Mouse (Mus musculus) CH12F3 (cell line): ENCODE results near the gene Rnls.

Source experiments
- in situ Hi-C: fragments of 300-500 bp; cut with MboI; formaldehyde crosslinking; loops from 2 replicates; pipeline ENCODE4 v1.14.3; 2020; ENCODE audit warnings: low sequenced_read_pairs

Rnls gene

DNA sequence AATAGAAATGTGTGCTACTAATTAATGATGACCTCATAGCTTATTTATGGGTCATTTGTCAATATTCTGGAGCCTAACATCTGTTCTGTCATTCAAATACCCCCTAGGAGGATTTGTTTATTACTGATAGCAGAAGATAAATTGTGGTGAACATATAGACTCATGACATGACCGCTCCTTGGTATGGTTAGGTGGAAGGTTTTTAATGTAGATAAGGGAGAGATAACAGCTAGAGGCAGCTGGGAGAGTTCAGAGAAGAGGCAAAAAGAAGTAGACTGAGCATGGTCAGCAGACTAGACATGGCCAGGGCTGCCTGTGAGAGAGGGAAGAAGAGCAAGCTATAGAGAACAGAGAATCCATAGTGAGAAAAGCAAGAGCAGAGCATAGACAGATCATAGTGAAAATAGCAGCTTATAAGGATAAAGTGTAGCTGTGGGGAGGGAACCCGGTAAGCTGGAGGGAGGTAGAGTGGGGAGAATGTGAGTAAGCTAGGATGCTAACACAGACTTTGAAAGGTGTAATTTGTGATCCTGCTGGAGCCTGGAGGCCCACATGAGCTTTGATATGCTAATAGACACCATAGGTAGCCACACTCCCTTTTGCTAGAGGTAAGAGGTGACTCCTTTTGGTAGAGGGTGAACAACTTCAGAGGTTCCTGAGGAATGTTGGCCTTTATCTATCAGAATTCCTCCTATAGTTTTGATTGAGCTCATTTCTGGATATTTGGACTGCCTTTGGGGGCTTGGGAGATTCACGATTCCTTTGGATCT, 127.7 kb downstream of the Rnls start:
- in situ Hi-C loops, result no loop called here

DNA sequence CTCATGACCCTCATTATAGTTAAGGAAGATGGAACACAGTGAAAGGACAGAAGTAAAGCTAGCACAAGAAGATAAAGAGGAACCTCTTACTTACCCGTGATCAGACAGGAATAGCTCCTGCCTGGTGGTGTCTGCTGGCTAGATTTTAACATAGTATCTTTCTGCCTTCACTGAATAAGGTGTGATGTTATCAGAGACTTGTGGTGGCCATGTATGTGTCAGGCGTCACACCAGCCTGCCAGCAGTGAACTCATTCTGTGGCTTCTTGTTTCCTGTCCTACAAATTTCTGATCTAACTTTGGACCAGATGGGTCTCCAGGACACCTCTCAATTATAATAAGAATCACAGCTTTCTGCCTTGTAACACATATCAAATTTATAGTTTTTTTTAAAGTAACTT, 129.7 kb downstream of the Rnls start:
- in situ Hi-C loops, result no loop called here

DNA sequence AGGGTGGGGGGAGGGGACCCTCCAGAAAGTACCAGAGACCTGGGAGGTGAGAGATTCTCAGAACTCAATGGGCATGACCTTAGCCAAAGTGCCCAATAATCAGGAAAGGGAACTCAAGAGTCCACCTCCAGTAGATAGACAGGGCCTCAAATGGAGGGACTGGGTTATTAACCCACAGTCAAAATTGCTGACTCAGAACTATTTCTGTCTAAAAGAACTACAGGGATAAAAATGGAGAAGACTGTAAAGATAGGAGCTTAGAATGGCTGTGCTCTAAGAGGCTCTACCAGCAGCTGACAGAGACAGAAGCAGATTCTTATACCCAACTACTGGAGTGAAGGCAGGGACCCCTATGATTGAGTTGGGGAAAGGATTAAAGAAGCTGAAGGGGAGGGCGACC, 132.9 kb downstream of the Rnls start:
- in situ Hi-C loops, result no loop called here

- in situ Hi-C loops, result no loop called here
Observed at GRCm38 (mm10) chr19:33253893-33254292, 138.2 kb downstream of the Rnls start.

GRCm38 (mm10) chr19:33252226-33252625, 139.9 kb downstream of the Rnls start:
- in situ Hi-C loops, result no loop called here

DNA sequence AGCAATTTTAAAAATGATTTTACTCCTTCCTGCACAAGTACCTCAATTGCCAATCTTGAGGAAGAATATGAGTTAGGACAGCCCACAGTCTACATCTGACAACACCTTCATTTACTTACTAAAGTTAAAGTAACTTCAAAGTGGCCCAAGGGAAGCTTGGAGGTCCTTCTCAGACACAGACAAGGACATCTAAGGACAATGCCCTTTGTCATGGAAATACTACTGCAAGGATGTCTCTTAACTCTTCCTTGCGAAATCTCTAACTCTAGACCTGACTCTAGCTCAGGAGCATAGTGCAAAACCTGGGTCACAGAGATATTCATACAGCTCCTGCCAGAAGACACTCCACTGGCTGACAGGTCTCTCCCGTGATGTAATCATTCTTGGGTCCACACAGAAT, 147.9 kb downstream of the Rnls start:
- in situ Hi-C loops, result loop anchor here (25.0 kb wide), 1 partner anchor 732 kb away; no protein-coding TSS in a partner anchor

DNA sequence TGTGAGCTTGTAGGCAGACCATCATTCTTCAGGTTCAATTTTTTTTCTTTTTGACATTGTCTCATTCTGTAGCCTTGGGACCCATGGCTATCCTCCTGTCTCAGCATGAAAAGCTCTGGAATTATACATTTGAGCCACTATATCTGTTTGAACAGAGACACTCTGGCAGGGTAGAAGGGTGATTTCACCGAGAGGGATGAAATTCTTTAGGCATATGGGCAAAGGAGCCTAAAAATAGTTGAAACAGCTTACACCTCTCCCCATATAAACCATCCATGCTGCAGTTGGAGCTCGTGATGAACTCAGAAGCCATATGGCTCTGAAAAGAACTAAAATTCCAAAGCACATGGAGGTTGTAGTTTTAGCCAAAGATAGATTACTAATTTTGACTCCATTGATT, 151.7 kb downstream of the Rnls start:
- in situ Hi-C loops, result loop anchor here (25.0 kb wide), 1 partner anchor 728 kb away; no protein-coding TSS in a partner anchor

DNA sequence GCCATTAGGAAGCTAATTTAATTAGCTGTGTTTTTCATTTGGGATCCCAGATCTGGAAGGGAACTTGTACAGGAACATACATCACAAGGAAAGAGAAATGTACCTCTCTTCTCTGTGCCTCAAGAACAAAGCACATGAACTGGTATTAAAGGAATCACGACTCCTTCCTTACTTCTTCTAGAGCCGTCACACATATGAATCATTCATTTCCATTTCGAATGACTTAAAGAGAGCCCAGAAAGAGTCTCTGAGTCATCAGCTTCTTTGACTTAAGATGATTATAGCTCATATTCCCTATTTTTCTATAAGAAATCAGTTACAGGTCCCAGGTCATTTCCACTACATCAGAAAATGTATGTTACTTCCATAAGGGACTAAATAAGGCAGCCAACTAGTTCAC, 159.2 kb downstream of the Rnls start:
- in situ Hi-C loops, result loop anchor here (10.0 to 25.0 kb wide), 2 partner anchors 498 to 721 kb away; partner anchors contain the start of gene Atad1

DNA sequence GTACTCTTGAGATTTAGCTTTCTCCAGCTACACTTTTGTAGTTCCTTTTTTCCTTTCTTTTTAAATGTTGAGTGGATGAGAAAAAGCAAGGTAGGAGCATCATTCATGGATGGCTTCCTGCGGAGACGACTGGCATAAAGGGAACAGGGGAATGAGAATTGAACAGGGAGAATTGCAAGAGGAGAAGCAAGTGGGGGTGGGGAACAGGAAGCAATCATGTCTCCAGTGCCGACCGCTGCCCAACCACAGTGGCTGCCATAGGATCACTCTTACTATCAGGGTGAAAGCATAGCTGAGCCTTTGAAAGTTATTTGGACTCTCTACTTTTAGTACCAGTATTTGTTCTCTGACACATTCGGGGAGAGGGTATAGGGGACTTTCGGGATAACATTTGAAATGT, 160.8 kb downstream of the Rnls start:
- in situ Hi-C loops, result loop anchor here (10.0 to 25.0 kb wide), 2 partner anchors 497 to 719 kb away; partner anchors contain the start of gene Atad1

DNA sequence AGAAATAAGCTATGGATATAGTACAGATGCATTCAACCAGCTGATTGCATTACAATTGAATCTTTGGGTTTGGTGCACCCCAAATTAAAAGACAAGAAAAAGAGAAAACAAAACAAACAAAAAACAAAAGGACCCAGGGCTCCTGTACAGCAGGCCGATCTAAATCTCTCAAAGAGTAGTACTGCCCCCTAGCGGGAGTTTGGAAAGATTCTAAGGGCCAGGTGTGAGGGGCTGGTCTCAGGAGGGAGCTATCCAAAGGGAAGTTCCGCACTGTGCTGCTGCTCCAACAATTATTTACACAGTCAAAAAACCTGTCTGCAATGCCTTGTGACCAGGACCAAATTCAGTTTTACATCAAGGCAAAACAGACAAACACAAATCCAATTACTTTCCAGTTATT, 165.1 kb downstream of the Rnls start:
- in situ Hi-C loops, result loop anchor here (10.0 to 25.0 kb wide), 4 partner anchors 112 to 715 kb away; partner anchors contain the start of gene Pten

DNA sequence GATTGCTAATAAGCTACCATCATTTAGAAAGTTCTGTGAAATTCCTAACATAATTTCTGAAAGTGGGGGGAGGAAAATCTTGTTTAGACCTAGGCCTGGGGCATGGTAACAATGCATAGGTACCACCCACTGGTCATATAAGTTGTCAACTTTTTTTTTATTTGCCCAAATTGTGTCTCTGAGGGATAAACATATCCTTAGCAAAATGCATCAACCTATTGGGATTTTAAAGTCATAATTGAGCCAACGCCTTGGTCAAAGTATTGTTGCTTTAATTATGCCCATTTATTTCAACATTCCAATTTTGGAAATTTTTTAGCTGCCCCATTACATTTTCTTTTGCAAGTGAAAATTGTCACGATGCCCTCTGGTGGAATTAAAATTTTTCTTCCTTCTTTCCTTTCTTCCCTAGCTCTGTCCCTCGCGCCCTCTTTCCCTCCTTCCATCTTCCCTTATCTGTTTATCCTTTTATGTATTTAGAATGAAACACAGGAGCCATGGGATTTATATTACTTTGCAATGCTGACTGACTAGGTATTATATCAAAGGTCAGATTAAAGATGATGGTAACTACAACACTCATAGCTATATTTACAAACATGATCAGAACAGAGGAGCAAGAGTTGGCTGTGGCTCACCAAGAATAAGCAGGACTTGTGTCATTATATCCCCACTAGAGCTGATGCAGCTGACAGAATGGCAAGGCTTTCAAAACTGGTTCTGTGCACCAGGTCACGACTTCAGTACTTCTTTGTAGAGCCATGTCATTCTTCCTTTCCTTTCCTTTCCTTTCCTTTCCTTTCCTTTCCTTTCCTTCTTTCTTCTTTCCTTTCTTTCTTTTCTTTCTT, 166.0 kb downstream of the Rnls start:
- in situ Hi-C loops, result loop anchor here (10.0 to 25.0 kb wide), 4 partner anchors 111 to 714 kb away; partner anchors contain the start of gene Pten

DNA sequence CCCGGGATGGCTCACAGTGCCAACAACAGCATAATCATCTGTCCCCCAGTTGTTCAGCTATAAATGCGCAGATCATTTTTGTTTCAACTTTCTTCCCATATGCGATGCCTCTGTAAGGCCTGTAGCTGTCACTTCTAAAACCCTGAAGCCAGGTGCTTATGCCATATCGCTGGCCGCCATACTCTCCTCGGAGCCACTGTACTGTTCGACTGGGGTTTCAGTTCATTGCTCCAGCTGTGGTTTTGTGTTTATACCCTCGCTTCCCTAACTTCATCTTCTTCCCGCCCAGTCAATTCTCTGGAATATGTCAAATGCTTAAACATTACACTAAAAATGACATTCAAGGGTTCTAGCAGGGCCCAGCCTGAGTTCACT, 167.1 kb downstream of the Rnls start:
- in situ Hi-C loops, result loop anchor here (10.0 to 25.0 kb wide), 4 partner anchors 110 to 713 kb away; partner anchors contain the start of gene Pten

- in situ Hi-C loops, result loop anchor here (10.0 to 25.0 kb wide), 4 partner anchors 110 to 712 kb away; partner anchors contain the start of gene Pten
Observed at GRCm38 (mm10) chr19:33224181-33225001, 167.7 kb downstream of the Rnls start.

GRCm38 (mm10) chr19:33223766-33224165, 168.3 kb downstream of the Rnls start:
- in situ Hi-C loops, result loop anchor here (10.0 kb wide), 3 partner anchors 109 to 509 kb away; partner anchors contain the start of gene Pten

GRCm38 (mm10) chr19:33223276-33223675, 168.8 kb downstream of the Rnls start:
- in situ Hi-C loops, result loop anchor here (10.0 kb wide), 3 partner anchors 108 to 508 kb away; partner anchors contain the start of gene Pten

GRCm38 (mm10) chr19:33222595-33223223, 169.4 kb downstream of the Rnls start:
- in situ Hi-C loops, result loop anchor here (10.0 kb wide), 3 partner anchors 108 to 508 kb away; partner anchors contain the start of gene Pten

DNA sequence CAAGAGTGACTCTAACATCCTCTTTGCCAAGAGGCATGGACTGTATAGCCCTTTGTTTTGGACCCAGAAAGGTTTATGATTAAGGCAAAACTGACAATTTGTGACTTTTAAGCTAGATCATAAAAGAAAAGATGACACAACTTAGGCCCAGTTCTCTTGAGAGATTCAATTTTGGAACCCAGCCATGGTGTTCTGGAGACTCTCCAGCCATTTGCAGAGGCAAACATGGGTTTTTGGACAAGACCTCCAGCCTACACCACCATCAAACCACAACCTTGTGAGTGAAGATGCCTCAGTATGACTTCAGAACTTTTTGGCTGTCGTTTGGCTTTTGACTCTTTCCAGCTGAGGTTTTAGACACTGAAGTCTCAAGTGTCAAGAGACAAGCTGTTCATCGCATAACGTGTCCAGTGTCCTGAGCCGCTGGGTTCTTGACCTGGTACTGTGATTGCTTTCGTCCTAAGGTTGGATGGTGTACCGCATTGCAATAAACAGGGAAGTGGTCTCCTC, 174.2 kb downstream of the Rnls start:
- in situ Hi-C loops, result no loop called here

- in situ Hi-C loops, result no loop called here
Observed at GRCm38 (mm10) chr19:33209709-33210108, 182.4 kb downstream of the Rnls start.

DNA sequence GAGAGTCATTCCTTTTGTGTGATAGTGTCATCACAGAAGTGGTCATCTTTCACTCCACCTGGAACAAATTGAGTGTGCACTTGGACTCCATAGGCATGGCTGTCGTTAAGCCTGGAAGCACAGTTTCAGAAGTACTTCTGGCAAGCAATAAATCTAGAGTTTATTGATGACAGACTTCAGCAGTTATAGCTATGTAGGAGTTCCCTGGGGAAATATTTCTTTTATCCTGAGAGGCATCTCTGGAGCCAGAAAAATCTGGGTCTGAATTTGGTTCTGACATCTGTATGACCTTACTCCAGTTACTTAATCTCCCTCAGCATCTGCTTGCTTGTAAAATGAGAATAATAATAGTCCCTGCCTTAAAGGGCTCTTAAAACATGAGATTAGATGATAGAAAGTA, 184.1 kb downstream of the Rnls start:
- in situ Hi-C loops, result no loop called here

GRCm38 (mm10) chr19:33205389-33205788, 186.7 kb downstream of the Rnls start:
- in situ Hi-C loops, result no loop called here
